Mouse (Mus musculus) layer of hippocampus, adult 18-20 months (tissue): ENCODE data around the gene Rnf224. TPM values are rescaled to one million over a fixed set of nuclear protein-coding genes. Genes with fewer than 3 reads are reported as not detected.
"Not testable (repeated sequence)": the region's sequence is repeated elsewhere in the genome, so short reads cannot be mapped to it uniquely, and the experiment has no call there.

Source experiments
- DNase-seq, 2 experiments: peaks; one replicate each; pipeline ENCODE4 v3.0.0; 2022; ENCODE audit warnings: low spot score in 2 of 2
- total RNA-seq, 2 experiments: library from RNA; stranded (reverse); gene quantifications; 2 replicates each; pipeline ENCODE4 v1.2.3; 2021

The Rnf224 gene
- total RNA-seq, 2 experiments from 2014 or later, result not detected

- DNase-seq, result not testable (repeated sequence)
These were observed 20.0 kb upstream of the Rnf224 start for GRCm38 (mm10) chr2:25256443-25257109.

DNA sequence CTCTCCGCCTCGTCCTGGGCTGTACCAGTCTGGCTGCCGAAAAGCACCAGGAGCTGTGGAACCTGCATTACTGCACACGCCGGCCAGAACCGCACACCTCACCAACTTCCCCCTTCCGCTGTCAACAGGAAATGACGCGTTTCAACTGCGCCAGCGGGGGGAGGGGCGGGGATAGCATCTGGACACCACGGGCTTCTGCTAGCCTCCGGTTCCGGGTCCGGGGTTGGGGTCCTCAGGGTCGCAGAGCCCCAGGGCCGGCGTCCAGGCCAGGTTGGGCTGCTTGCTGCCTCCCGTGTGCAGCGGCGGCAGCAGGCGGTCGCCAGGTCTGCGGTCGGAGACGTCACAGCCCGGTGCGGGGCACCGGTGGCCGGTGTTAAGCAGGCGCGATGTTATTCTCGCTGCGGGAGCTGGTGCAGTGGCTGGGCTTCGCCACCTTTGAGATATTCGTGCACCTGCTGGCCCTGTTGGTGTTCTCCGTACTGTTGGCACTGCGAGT is 18.7 kb upstream of the Rnf224 start, which contains the start of gene Tmem203:
TSS of gene Tmem203 (plus strand) at position 156 of the 496 bp plus-strand sequence.
- DNase-seq, result peak; percentile 78 to 88

GRCm38 (mm10) chr2:25252331-25252730 is 15.7 kb upstream of the Rnf224 start:
- no peak for DNase-seq

DNA sequence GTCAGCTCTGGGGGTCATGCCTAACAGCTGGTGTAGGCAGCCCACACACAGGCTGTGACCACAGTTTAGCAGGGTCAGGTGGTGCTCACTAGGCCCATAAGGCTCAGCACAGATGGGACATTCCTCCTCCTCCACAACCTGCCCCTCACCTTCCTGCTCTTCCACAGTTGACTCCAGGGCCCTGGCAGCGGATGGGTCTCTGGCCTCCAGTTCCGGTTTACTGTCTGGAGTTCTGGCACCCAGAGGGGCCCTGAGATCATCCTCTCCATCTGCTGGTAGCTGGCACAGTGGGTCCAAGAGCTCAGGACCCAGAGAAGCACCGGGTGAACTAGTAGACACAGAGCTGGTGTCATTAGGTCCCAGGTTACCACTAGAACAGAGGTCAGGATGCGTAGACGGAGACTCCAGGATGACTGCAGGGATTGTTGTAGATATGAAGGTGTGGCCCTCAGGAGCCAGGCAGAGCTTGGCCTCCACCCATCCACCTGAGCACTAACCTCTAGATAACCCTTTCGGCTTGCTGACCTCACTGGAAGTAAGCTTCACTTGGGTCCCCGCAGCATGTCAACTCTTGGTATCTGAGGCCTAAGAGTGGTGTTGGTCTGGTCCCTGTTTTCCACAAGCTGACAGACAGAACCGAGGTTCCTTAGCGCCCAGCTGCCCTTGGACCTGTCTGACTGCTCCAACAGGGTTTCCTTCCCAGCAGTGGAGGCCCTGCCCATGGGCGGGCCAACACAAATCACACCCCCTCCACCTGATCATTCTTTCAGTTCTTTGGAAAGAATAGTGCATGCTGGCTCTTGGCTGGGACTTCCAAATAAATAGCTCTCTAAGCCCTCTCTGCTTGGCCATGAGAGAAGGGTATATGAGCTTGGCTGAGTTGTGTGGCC is 9.8 kb upstream of the Rnf224 start, which contains the start of gene AL732309.1:
TSS of gene AL732309.1 (minus strand) at position 681 of the 890 bp plus-strand sequence.
- DNase-seq, result no peak

DNA sequence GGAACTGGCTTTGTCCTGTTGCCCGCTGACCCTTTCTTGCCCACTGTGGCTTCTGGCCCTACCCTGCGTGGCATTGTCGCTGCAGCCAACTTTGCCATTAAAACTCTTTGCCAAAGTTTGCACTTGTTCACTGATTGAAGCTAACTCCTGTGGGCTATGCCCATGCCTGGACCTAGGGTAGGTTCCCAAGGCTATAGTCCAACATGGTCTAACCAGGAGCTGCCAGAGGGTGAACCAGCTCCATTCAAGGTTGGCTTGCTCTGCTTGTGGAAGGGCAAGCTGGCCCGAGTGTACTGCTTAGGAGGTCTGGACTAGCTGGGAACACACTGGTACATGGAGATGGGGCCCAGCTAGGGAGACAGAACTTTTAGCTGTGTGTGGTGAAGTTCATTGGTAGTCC is 7.6 kb upstream of the Rnf224 start:
- DNase-seq, result no peak

- no peak for DNase-seq
These were observed 6.8 kb upstream of the Rnf224 start for GRCm38 (mm10) chr2:25243342-25243741.

- DNase-seq, result peak in 1 of 2 experiments; percentile 50
These were observed 5.5 kb upstream of the Rnf224 start, which contains the start of the genes Rnf208 and Cysrt1 for GRCm38 (mm10) chr2:25242101-25242506. Gene Rnf208, plus strand, starts transcription at chr2:25242255. Gene Cysrt1, minus strand, starts transcription at chr2:25242452.

GRCm38 (mm10) chr2:25241438-25241775 is 4.8 kb upstream of the Rnf224 start:
- DNase-seq, result no peak

DNA sequence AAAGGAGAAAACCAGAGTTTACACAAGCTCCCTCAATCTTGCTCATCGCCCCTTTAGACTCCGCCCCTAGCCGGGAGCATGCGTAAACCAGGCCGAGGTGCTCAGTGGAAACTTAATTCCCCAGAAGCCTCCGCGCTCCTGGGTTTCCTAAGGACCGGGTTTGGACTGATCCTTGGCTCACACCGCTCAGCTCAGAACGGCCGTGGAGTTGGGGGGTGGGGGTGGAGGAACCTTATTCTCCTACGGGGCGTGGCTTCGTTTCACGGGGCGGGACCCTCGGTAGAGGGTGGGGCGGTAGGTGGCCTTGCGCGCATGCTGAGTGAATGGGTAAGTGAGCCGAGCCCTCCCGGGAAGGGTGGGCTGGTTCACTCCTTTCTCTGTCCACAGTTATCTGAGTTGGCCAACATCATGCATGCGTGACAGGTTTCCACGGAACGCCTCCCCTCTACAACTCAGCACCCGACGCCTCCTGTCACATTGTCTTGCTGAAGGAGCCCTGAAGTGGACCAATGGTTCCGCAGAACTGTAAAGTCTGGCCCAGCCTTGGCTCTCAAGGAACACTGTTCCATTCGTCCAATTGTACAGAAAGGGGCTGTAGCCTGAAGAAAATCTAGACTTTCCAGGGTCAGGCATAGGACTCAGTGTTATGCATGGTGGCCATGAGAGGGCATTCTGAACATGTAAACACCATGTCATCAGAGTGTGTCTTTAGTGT is 4.3 kb upstream of the Rnf224 start:
- DNase-seq, result peak; percentile 58 to 77

DNA sequence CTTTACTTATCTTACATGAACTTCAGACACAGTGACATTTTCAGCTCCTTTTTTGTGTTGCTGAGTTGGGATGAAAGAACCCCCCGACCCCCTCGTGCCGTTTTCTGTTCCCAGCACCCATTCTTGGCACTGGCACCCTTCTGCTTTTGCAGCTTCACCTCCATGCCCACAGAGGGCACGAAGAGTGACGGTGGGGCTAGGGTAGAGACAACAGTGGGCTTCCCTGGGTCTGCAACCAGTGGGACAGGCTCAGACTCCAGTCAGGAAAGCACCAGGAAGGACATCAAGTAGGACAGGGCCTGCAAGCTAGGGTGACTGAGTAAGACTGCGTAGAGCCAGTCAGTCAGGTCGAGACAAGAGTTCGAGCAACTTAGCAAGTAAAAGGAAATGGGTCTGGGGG is 3.7 kb upstream of the Rnf224 start:
- DNase-seq, result no peak

GRCm38 (mm10) chr2:25239766-25240165 is 3.2 kb upstream of the Rnf224 start:
- no peak for DNase-seq

- DNase-seq, result no peak
These were observed 1.5 kb upstream of the Rnf224 start for GRCm38 (mm10) chr2:25238106-25238505.

DNA sequence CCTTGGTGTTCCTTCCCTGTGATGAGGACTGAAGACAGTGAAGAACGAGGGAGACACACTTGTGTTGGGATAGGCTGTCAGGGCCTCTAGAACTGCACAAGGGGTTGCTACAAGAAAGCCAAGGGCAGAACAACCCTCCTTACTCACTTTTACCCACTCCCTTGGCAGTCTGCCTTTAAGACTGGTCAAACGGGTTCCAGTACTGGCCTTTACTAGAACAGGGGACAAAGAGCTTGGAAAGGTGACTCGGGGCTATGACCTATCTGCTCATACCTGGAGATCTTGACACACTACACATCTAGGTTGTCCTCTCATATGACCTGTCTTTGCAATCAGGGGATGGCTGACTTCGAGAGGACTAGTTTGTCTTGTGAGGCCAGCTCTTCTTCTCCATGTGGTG is 935 bp upstream of the Rnf224 start:
- no peak for DNase-seq

DNA sequence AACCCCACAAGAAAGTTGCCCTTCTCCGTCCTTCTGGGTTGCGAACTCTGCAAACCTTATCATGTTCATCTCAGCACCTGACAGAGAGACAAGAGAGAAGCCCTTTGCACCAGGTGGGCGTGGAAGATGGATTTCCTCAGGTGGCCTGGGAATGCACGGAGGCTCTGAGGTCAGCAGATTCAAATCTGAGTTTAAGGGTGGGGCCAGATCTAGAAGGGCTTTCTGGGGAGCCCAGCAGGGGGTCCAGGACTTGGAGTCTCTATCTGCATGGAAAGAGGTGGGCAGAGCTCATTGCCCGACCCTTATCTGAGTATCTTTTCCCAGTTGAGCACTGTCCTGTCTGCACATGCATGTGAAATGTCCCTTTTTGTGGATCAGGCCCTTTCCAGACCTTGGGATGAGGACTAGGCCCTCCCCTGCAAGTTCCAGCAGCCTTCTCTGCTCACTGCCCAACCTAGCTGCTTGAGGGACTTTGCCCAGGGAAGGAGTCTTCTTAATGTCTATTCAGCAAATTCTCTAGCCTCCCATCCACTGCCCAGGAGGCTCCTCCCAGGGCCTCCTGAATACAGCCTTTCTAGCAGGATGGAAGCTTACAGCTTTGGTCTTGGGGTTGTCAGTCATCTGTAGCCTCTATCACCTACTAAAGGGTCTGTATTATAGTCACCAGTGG is 1.9 kb downstream of the Rnf224 start:
- DNase-seq, result no peak

DNA sequence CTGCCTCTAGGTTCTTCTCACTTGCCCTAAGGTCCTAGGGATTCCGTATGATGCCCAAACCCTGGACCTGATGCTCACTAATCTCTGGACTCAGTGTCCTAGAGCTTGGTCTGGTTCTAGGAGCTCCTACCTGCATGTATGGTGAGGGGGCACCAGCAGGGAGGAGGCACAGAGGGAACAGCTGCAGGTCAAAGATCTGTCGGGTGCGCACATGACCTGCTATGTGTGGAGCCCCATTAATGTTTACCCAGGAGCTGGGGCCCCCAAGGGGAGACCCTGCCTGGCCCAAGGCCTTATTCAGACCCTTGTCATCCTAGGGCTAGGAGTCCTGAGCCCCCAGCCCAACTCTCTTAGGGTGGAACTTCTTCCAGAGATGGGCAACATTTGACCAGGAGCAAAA is 2.5 kb downstream of the Rnf224 start, which contains the start of gene Slc34a3:
TSS of gene Slc34a3 (minus strand) at position 315 of the 400 bp plus-strand sequence.
- DNase-seq, result no peak

- DNase-seq, result no peak
These were observed 3.2 kb downstream of the Rnf224 start for GRCm38 (mm10) chr2:25233421-25233820.

DNA sequence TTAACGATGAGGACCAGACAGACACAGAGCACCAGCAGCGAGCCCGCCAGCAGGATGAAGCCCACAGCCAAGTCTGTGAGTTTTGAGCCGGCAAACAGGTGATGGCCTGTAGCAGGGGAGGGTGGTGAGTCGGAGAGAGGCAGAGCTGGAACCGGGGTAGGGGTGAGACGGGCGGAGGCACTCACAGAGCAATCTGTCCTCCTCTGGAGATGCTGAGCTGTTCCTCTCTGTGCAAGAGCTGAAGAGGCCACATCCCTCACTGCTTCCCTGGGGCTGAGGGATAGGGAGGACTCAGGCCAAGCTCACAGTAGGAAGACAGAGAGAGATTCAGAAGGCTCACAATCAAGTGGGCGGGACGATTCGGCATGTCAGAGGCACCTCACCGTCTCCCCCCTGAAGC is 5.5 kb downstream of the Rnf224 start:
- no peak for DNase-seq

DNA sequence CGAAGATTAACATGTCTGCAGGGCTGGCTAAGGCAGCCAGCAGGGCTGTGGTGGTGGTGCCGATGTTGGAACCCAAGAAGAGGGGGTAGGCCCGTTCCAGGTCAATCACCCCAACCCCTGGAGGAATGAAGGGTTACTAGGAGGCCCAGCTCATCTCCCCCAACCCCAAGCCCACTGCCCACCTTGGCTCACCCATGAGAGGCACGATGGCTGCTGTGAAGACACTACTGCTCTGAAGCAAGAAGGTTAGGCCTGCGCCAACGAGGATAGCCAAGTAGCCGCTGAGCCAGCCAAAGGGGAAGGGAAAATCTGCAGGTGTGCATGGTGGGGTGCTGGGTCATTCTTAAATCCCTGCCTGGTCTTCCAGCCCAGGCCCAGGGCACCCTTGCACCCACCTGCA is 6.0 kb downstream of the Rnf224 start:
- no peak for DNase-seq

GRCm38 (mm10) chr2:25229582-25229981 is 7.0 kb downstream of the Rnf224 start:
- no peak for DNase-seq

DNA sequence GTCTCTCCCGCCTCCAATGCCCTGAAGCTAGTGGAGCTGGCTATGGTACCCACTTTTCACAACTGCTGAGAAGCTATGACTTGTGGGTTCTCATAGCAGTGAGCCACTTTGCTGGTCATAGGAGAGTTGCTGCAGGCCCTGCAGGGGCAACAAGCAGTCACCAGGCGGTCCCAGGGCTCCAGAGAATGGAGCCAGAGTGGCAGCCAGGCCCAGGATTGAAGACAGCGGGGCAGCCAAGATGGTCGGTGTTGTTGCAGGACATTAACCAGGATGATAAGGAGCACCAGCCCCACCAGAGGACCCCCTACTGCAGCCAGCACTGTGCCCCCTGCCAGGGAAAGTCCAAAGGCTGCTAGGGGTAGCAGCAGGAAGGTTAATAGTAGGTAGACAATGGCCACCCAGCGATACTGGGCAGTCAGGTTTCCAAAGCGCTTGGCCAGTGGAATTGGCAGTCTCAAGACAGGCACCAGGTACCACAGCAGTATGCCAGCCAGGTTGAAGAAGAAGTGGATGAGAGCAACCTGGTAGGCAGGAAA is 7.5 kb downstream of the Rnf224 start:
- DNase-seq, result no peak
